Mouse (Mus musculus): ENCODE data around the gene Igf1r.

- TF ChIP-seq CTCF (IDR thresholded peaks at IDR 0.05; ENCODE audit: control insufficient read depth, insufficient read depth, low read length) (peak; percentile 56), POLR2A (IDR thresholded peaks at IDR 0.05; ENCODE audit: borderline replicate concordance, control insufficient read depth, low read depth, low read length) (0 out of 2 replicates have a peak, but pooled peaks have one; percentile 16)
Measured at GRCm38 (mm10) chr7:67950815-67951531, 1.7 kb upstream of the Igf1r start.
